Mouse (Mus musculus): ENCODE results near the gene Gbf1. TPM values are rescaled to one million over a fixed set of nuclear protein-coding genes. Genes with fewer than 3 reads are reported as not detected.
A peak's percentile ranks its signal among the peaks of the same experiment; 100 is the strongest.

Gene Gbf1
- polyA plus RNA-seq, 1 experiment from 2014 or later = 12.0 TPM

DNA sequence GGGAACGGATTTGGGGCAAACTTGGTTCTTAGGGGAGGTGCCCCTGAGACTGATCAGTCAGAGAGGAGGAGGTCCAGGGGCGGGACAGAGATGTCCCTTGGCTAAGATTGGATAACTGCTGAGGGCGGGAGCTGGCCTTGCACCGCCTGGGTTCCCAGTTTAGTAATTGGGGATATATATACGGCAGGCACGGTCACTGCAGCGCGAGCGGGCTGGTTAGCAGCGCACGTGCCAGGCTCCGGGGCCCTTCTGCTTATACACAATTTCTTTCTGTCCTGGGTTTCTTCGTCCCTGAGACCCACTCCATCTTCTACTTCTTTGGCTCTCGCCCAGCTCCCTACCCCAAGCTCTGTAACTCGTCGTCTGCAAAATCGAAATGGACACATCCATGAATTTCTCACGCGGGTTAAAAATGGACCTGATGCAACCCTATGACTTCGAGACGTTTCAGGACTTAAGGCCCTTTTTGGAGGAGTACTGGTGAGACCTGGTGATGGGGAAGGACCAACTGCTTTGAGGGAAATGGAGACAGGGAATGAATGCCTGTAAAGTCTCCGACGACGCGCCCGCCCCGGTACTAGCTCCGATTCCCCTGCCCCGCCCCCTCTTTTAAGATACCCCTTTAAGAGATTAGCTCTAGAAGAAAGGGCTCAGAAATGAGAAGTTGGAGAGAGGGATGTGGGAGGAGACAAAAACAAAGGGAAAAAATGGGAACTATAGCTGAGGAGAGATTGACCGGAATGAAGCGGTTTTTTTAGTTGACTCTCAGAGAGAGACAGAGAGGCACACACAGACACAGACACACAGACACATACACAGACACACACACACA lies 20.4 kb upstream of the Gbf1 start, which contains the start of gene Elovl3:
Gene Elovl3, plus strand, starts transcription at position 204 of the 832 bp plus-strand sequence.
- Histone ChIP-seq H3K36me3 (replicated peaks; ENCODE audit: insufficient read depth, low read length) (no peaks in the 10 kb centered on the region), H3K4me1 (ENCODE audit: insufficient read depth) (peaks cover 17% of the 10 kb centered on the region), H3K4me3 (ENCODE audit: low read depth, low read length) (peak within 1 kb of the TSS; percentile 32), H3K9ac (replicated peaks) (no peak within 1 kb of the TSS), H3K27ac (ENCODE audit: low read depth) (no peak within 1 kb of the TSS), H3K27me3 (ENCODE audit: insufficient read depth, low read length) (peaks cover 60% of the 10 kb centered on the region), H3K4me2 (ENCODE audit: low read depth, low read length) (peak within 1 kb of the TSS; percentile 66), H3K9me3 (ENCODE audit: low read length) (no peaks in the 10 kb centered on the region)
- TF ChIP-seq CTCF (IDR thresholded peaks at IDR 0.05; ENCODE audit: low read depth) (no peak), EP300 (IDR thresholded peaks at IDR 0.05; ENCODE audit: low read depth) (no peak)
- WGBS (ENCODE audit: insufficient replicate concordance) = 2% methylated on average over 31 of the region's 31 CpGs
- ATAC-seq (peak; percentile 57), DNase-seq (peak; percentile 55)

DNA sequence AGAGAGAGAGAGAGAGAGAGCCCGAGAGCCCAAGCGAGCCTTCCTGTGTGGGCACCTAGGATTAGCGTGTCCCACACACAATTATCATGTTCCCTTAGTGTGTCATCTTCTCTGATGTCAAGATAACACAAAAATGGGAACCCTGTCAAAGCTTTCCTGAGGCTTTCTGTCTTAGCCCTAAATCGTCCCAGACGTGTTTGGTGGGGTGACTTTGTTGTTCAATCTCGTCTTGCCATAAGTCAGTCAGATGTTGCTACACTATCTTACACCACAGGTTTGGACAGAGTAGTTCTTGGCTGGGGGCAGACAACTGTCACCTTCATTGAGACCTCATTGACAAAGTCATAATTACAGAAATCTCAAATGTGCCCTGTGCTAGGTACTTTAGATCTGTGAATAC lies 19.7 kb upstream of the Gbf1 start:
- no peak overlapping the region for H3K27ac ChIP-seq (ENCODE audit: low read depth)
- no peak overlapping the region for H3K4me3 ChIP-seq (ENCODE audit: low read depth, low read length)
- H3K36me3 ChIP-seq (replicated peaks; ENCODE audit: insufficient read depth, low read length) = no peaks in the 10 kb centered on the region
- no peak overlapping the region for H3K9ac ChIP-seq (replicated peaks)
- H3K9me3 ChIP-seq (ENCODE audit: low read length) = no peaks in the 10 kb centered on the region
- DNase-seq (no peak), ATAC-seq (no peak)
- H3K4me1 ChIP-seq (ENCODE audit: insufficient read depth) = peaks cover 21% of the 10 kb centered on the region
- TF ChIP-seq CTCF (IDR thresholded peaks at IDR 0.05; ENCODE audit: low read depth) (no peak), EP300 (IDR thresholded peaks at IDR 0.05; ENCODE audit: low read depth) (no peak)
- WGBS (ENCODE audit: insufficient replicate concordance) = 26% methylated on average over 6 of the region's 6 CpGs
- H3K27me3 ChIP-seq (ENCODE audit: insufficient read depth, low read length) = peaks cover 67% of the 10 kb centered on the region
- no peak overlapping the region for H3K4me2 ChIP-seq (ENCODE audit: low read depth, low read length)

DNA sequence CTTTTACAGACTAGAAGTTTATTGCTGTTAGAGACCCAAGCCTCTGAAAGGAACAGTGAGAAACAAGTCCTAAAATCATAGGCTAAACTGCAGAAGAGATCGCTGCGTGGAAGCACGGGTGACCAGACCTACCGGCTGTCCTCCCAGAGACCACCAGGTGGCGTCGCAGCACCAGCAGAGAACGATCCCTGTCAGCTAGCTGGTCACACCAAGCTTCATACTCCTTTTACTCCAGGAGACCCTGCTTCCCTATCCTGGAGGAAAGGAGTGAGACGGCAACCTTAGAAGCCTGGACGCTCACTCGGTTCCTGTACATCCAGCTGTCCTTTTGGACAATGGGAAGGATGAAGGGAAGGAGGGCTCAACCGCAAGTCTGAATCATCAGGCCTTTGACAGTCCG lies 17.0 kb upstream of the Gbf1 start:
- peak overlapping the region; percentile 55 for H3K4me3 ChIP-seq (ENCODE audit: low read depth, low read length)
- H3K36me3 ChIP-seq (replicated peaks; ENCODE audit: insufficient read depth, low read length) = no peaks in the 10 kb centered on the region
- no peak overlapping the region for H3K9ac ChIP-seq (replicated peaks)
- peak; percentile 62 for ATAC-seq
- under 1% methylated on average over 12 of the region's 12 CpGs for whole genome bisulfite sequencing (ENCODE audit: insufficient replicate concordance)
- peak overlapping the region; percentile 92 for H3K4me2 ChIP-seq (ENCODE audit: low read depth, low read length)
- H3K9me3 ChIP-seq (ENCODE audit: low read length) = no peaks in the 10 kb centered on the region
- H3K4me1 ChIP-seq (ENCODE audit: insufficient read depth) = peaks cover 21% of the 10 kb centered on the region
- peak; percentile 92 for DNase-seq
- H3K27me3 ChIP-seq (ENCODE audit: insufficient read depth, low read length) = peaks cover 78% of the 10 kb centered on the region
- no peak for TF ChIP-seq EP300 (IDR thresholded peaks at IDR 0.05; ENCODE audit: low read depth)
- TF ChIP-seq CTCF (IDR thresholded peaks at IDR 0.05; ENCODE audit: low read depth) = peak; percentile 98
- no peak overlapping the region for H3K27ac ChIP-seq (ENCODE audit: low read depth)

DNA sequence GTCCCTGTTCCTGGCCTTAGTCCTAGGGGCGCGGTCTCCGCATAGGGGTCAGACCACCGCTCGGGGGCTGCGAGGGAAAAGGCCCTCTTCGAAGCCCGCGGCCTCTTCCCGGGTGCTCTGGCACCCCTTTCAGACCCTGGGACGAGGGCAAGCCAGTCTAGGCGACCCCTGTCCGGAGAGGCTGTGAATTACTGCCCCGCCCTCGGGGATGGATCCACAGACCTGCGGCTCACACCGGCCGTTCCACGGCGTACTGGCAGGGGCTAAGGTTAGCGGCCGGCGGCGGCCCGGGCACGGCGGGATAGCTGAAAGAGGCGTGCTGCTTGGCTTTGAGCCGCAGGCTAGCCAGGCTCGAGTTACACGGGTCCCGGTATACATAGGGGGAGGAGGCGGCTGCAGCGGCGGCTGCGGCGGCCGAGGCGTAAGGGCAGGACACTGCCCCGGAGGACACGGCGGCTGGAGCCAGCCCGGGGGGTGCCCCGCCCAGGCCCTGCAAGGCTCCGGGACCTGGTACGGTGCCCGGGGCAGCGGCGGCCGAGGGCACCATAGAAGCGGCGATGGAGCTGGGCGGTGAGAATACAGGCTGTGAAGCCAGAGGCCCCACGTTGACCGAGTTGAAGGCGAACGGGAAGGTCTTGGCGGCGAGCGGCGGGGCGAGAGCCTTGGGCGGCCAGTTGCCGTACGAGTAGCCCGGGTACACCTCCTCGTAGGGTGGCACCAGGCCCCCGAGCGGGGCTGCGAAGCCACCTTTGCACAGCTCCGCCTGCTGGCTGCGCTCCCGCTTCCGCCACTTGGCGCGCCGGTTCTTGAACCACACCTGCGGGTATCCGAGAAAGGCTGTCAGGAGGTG lies 16.3 kb upstream of the Gbf1 start:
- TF ChIP-seq CTCF (IDR thresholded peaks at IDR 0.05; ENCODE audit: low read depth) (peak; percentile 66), EP300 (IDR thresholded peaks at IDR 0.05; ENCODE audit: low read depth) (no peak)
- H3K4me3 ChIP-seq (ENCODE audit: low read depth, low read length) = peak overlapping the region; percentile 55
- peak; percentile 35 for ATAC-seq
- peaks cover 21% of the 10 kb centered on the region for H3K4me1 ChIP-seq (ENCODE audit: insufficient read depth)
- H3K27ac ChIP-seq (ENCODE audit: low read depth) = no peak overlapping the region
- 1% methylated on average over 73 of the region's 79 CpGs for WGBS (ENCODE audit: insufficient replicate concordance)
- peak; percentile 65 for DNase-seq
- peak overlapping the region; percentile 92 for H3K4me2 ChIP-seq (ENCODE audit: low read depth, low read length)
- no peaks in the 10 kb centered on the region for H3K36me3 ChIP-seq (replicated peaks; ENCODE audit: insufficient read depth, low read length)
- peak overlapping the region; percentile 14 for H3K9ac ChIP-seq (replicated peaks)
- H3K27me3 ChIP-seq (ENCODE audit: insufficient read depth, low read length) = peaks cover 78% of the 10 kb centered on the region
- no peaks in the 10 kb centered on the region for H3K9me3 ChIP-seq (ENCODE audit: low read length)

DNA sequence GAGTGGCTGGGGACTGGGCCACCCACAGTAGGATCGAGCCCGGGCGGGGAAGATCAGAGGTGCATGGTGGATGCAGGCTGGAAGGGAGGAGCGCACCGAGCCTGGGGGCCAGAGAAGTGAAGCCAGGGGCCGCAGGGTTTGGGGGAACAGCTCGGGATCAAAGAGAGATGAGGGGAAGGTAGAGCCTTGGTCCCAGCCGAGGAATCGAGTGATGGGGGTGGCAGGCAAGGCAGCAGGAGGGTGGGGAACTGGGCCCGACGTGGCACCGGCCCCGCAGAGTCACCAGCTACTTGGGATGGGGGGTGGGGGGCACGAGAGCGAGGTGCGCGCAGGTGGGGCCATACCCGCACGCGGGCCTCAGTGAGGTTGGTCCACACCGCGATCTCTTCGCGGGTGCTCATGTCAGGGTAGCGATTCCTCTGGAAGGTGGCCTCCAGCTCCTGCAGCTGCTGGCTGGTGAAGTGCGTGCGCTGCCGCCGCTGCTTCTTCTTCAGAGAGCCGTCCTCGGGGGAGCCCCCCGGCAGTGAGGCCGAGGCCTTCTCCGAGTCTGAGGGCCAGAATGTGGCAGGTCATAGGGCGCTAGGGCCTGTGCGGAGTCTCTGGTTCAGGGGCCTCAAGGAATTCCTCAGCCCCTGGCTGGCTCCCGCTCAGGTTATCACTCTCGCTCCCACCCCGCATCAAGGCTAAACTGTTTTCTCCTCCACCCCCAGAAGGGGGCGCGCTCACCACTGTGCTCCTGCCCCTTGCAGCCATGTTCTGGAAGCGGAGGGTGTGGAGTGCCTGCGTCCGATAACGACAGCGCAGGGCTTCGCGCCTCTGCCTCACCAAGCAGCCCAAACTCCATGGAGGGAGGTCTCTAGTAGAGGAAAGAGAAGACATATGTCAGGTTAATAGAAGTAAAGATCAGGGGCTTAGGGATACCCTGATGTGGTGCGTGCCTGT lies 15.4 kb upstream of the Gbf1 start:
- WGBS (ENCODE audit: insufficient replicate concordance) = 2% methylated on average over 41 of the region's 49 CpGs
- Histone ChIP-seq H3K36me3 (replicated peaks; ENCODE audit: insufficient read depth, low read length) (no peaks in the 10 kb centered on the region), H3K4me2 (ENCODE audit: low read depth, low read length) (peak overlapping the region; percentile 92), H3K27ac (ENCODE audit: low read depth) (no peak overlapping the region), H3K9me3 (ENCODE audit: low read length) (no peaks in the 10 kb centered on the region), H3K4me3 (ENCODE audit: low read depth, low read length) (peak overlapping the region; percentile 55), H3K27me3 (ENCODE audit: insufficient read depth, low read length) (peaks cover 77% of the 10 kb centered on the region), H3K4me1 (ENCODE audit: insufficient read depth) (peaks cover 19% of the 10 kb centered on the region), H3K9ac (replicated peaks) (peak overlapping the region; percentile 14)
- peak; percentile 88 for DNase-seq
- TF ChIP-seq EP300 (IDR thresholded peaks at IDR 0.05; ENCODE audit: low read depth) = no peak
- peak; percentile 92 for TF ChIP-seq CTCF (IDR thresholded peaks at IDR 0.05; ENCODE audit: low read depth)
- peak; percentile 64 for ATAC-seq

All from liver, postnatal 0 days (tissue).